Mouse (Mus musculus) CH12.LX (cell line): ENCODE measurements at regions not wholly inside any gene's neighbourhood (a gene's known extent, or its start where the extent isn't known, plus 50 kb on each side); places are given as distances from the start of the nearest gene placed in this dataset.

ENCODE experiments used
- CHD1 ChIP-seq: IDR thresholded peaks from 2 replicates; pipeline ENCODE4 v1.6.1; 2012; ENCODE audit warnings: low read depth, low read length, improper control_type of control experiment, inconsistent platforms
- CTCF ChIP-seq, 2 experiments: IDR thresholded peaks in 1 of 2; conservative IDR thresholded peaks in 1 of 2; 2 replicates each; pipeline ENCODE4 v1.5.1; 2011 to 2012; ENCODE audit warnings: low read depth in 2 of 2, low read length in 2 of 2, improper control_type of control experiment in 1 of 2, inconsistent platforms in 1 of 2, mild to moderate bottlenecking in 1 of 2, moderate library complexity in 1 of 2
- E2F4 ChIP-seq: IDR thresholded peaks from 2 replicates; pipeline ENCODE4 v1.6.1; 2011; ENCODE audit warnings: low read depth, low read length, improper control_type of control experiment; ENCODE audit not compliant: insufficient replicate concordance
- ETS1 ChIP-seq: conservative IDR thresholded peaks from 2 replicates; pipeline ENCODE4 v1.6.1; 2012; ENCODE audit warnings: low read depth, mild to moderate bottlenecking, inconsistent platforms, low read length, improper control_type of control experiment, moderate library complexity
- HCFC1 ChIP-seq: IDR thresholded peaks from 2 replicates; pipeline ENCODE4 v1.6.1; 2012; ENCODE audit warnings: low read depth, mild to moderate bottlenecking, inconsistent platforms, low read length, improper control_type of control experiment
- MAZ ChIP-seq: IDR thresholded peaks from 2 replicates; pipeline ENCODE4 v1.6.1; 2012; ENCODE audit warnings: low read depth, mild to moderate bottlenecking, inconsistent platforms, low read length, improper control_type of control experiment, moderate library complexity
- POLR2A ChIP-seq: IDR thresholded peaks from 2 replicates; pipeline ENCODE4 v1.6.1; 2011; ENCODE audit warnings: low read depth, mild to moderate bottlenecking, improper control_type of control experiment, low read length
- ZKSCAN1 ChIP-seq: IDR thresholded peaks from 2 replicates; pipeline ENCODE4 v1.6.1; 2012; ENCODE audit warnings: low read depth, inconsistent platforms, low read length, improper control_type of control experiment, borderline replicate concordance
- ZMIZ1 ChIP-seq: IDR thresholded peaks from 2 replicates; pipeline ENCODE4 v1.6.1; 2012; ENCODE audit warnings: low read depth, mild to moderate bottlenecking, inconsistent platforms, low read length, improper control_type of control experiment

GRCm38 (mm10) chr4:66523238-66523885 lies 119.0 kb upstream of the Astn2 start:
- TF ChIP-seq ETS1 (no peak), ZMIZ1 (no peak), CTCF (conservative IDR thresholded peaks at IDR 0.05 in 1 of 2, IDR thresholded peaks at IDR 0.05 in 1 of 2; ENCODE audit: low read depth in 2 of 2, low read length in 2 of 2) (no peak), POLR2A (no peak), CHD1 (no peak), MAZ (no peak), HCFC1 (no peak), ZKSCAN1 (no peak), E2F4 (no peak)
